Mouse (Mus musculus): ENCODE data around the gene Smyd4.

Smyd4 gene

DNA sequence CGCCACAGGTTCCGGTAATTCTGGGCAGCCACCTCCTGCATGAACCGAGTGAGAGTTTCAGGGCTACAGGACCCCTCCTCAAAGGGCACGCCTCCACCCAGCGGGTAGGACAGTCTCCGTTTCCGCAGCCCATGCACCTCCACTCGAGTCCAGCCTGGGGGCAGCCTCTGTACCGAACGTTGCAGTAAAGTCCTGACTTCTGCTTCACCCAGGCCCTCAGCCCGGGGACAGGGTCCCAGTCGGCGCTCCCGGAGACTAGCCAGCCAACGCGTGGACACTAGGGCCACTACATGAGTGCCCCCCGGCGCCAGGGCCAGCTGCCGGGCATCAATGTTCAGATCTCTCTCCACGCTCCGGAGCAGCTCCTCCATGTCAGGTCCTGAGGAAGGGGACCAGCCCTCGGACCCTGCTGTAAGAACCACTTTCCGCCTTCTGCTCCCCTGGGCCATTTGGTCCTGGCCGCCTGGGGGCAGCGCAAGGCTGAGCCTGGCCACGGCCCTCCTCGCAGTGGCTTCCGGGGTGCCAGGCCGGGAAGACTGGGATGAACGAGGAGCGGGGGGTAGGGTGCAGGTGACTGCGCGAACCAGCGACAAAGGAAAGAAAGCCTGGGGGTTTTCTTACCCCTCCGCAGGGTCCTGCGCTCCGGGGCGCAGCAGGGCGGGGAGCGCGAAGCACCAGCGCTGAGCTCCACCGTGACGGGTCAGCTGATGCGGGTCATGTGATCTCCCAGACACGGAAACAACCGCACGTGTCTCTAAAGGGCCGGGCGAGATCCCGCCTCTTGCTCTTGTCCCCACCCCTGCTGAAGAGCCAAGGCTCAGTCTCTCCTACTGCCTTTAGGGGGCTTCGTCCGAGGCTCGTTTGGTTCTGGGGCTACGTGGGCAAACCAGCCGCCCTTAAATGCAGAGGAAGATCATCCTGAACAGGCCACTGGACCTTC, 106.0 kb downstream of the Smyd4 start, which contains the start of gene Wdr81:
Gene Wdr81 (minus strand): TSS at position 727 of the 940 bp plus-strand sequence.
- DNase-seq, result peak; percentile 85 to 89

Data from cerebellum, postnatal 25 days (tissue).